16 mouse cellular contexts compared by ENCODE assay signal in the genomic region with DNA sequence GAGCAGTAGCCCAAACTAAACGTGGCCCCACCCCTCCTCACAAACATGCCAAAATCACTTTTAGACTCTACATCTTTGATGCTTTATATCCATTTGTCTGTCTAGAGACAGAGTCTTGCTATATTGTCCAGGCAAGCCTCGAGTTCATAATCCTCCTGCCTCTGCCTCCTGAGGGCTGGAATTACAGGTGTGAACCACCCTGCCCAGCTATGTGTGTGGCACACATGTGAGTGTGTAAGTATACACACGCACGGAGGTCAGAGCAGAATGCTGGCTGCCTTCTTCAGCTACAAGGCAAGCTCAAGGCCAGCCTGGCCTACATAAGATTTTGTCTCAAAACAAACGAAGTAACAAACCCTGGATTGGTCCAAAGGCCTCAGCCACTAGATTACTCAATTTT.
DNase-seq lines count a peak whose midpoint lies in the region; ATAC-seq and TF ChIP-seq lines count a peak whose summit lies in the region.
"Had no signal": no experiment of that assay in that cellular context is flagged by ENCODE, and none has a peak within 500 bp of the region (broad histone marks: within the 10 kb centered on the region; RNA-seq: fewer than 3 reads in every experiment).

No protein-coding gene starts in this region.

- no peaks in the 10 kb centered on the region for H3K4me1 ChIP-seq in midbrain, embryonic 11.5 days (ENCODE audit: control insufficient read depth, insufficient read depth, low read length)
- H3K4me1 ChIP-seq in midbrain, embryonic 10.5 days: 0 out of 2 replicates have a peak, but pooled peaks cover 4% of the 10 kb centered on the region
- no peaks in the 10 kb centered on the region for H3K4me1 ChIP-seq in forebrain, embryonic 16.5 days (replicated peaks; ENCODE audit: control insufficient read depth, insufficient read depth, low read length)
- H3K4me1 ChIP-seq: forebrain, embryonic 13.5 days; hindbrain, embryonic 10.5 days; hindbrain, embryonic 13.5 days; intestine, embryonic 15.5 days had no signal

- H3K36me3 ChIP-seq in midbrain, embryonic 11.5 days (ENCODE audit: control insufficient read depth, insufficient read depth, low read length): no peaks in the 10 kb centered on the region
- no peaks in the 10 kb centered on the region for H3K36me3 ChIP-seq in midbrain, embryonic 10.5 days
- no peaks in the 10 kb centered on the region for H3K36me3 ChIP-seq in myocyte (ENCODE audit: control insufficient read depth, insufficient read depth)
- no peaks in the 10 kb centered on the region for H3K36me3 ChIP-seq in forebrain, embryonic 16.5 days (ENCODE audit: control insufficient read depth, insufficient read depth)
- H3K36me3 ChIP-seq: forebrain, embryonic 10.5 days; hindbrain, embryonic 10.5 days; hindbrain, embryonic 13.5 days; intestine, embryonic 15.5 days had no signal

- 80% methylated on average over 5 of the region's 5 CpGs for WGBS in midbrain, embryonic 11.5 days
- 85% methylated on average over 5 of the region's 5 CpGs for WGBS in midbrain, embryonic 10.5 days
- 77% methylated on average over 5 of the region's 5 CpGs for WGBS in forebrain, embryonic 16.5 days

- no peak overlapping the region for H3K27ac ChIP-seq in midbrain, embryonic 11.5 days (ENCODE audit: low read depth, low read length)
- no peak overlapping the region for H3K27ac ChIP-seq in midbrain, embryonic 10.5 days (replicated peaks)
- H3K27ac ChIP-seq in forebrain, embryonic 16.5 days (ENCODE audit: low read length): no peak overlapping the region
- H3K27ac ChIP-seq: forebrain, embryonic 10.5 days; forebrain, embryonic 13.5 days; hindbrain, embryonic 10.5 days; hindbrain, embryonic 13.5 days; intestine, embryonic 15.5 days had no signal

- no peak for TF ChIP-seq POLR2A in myocyte (IDR thresholded peaks at IDR 0.05; ENCODE audit: insufficient read length, low read depth)

- no peak overlapping the region for H3K9ac ChIP-seq in midbrain, embryonic 11.5 days (ENCODE audit: low read length)
- no peak overlapping the region for H3K9ac ChIP-seq in forebrain, embryonic 16.5 days (replicated peaks; ENCODE audit: low read depth, low read length)
- H3K9ac ChIP-seq: forebrain, embryonic 13.5 days; hindbrain, embryonic 13.5 days; intestine, embryonic 15.5 days had no signal

- H3K27me3 ChIP-seq in midbrain, embryonic 11.5 days (ENCODE audit: control insufficient read depth, insufficient read depth, low read length): no peaks in the 10 kb centered on the region
- H3K27me3 ChIP-seq in midbrain, embryonic 10.5 days (ENCODE audit: low read depth, poor library complexity, severe bottlenecking): no peaks in the 10 kb centered on the region
- no peaks in the 10 kb centered on the region for H3K27me3 ChIP-seq in myocyte (ENCODE audit: control insufficient read depth, insufficient read depth, insufficient read length)
- no peaks in the 10 kb centered on the region for H3K27me3 ChIP-seq in forebrain, embryonic 16.5 days (replicated peaks; ENCODE audit: control insufficient read depth, insufficient read depth, low read length)
- H3K27me3 ChIP-seq: forebrain, embryonic 13.5 days; hindbrain, embryonic 13.5 days; intestine, embryonic 15.5 days had no signal

- H3K4me2 ChIP-seq in midbrain, embryonic 11.5 days: no peak overlapping the region
- H3K4me2 ChIP-seq in myocyte (ENCODE audit: low read depth): peak overlapping the region; percentile 67
- H3K4me2 ChIP-seq in forebrain, embryonic 16.5 days (ENCODE audit: low read length): no peak overlapping the region
- H3K4me2 ChIP-seq: forebrain, embryonic 13.5 days; heart, embryonic 11.5 days; hindbrain, embryonic 13.5 days; intestine, embryonic 15.5 days had no signal

- no peaks in the 10 kb centered on the region for H3K9me3 ChIP-seq in midbrain, embryonic 11.5 days (ENCODE audit: control insufficient read depth, low read length)
- H3K9me3 ChIP-seq in midbrain, embryonic 10.5 days (replicated peaks): no peaks in the 10 kb centered on the region
- no peaks in the 10 kb centered on the region for H3K9me3 ChIP-seq in forebrain, embryonic 16.5 days (ENCODE audit: control insufficient read depth, low read length)
- H3K9me3 ChIP-seq: forebrain, embryonic 10.5 days; forebrain, embryonic 13.5 days; hindbrain, embryonic 10.5 days; hindbrain, embryonic 13.5 days; intestine, embryonic 15.5 days had no signal

- H3K79me2 ChIP-seq in myocyte (ENCODE audit: control insufficient read depth, insufficient read depth): no peaks in the 10 kb centered on the region

- peak; percentile 35 for DNase-seq in midbrain, embryonic 11.5 days (ENCODE audit: low spot score, missing footprints)
- DNase-seq in midbrain, embryonic 10.5 days (ENCODE audit: low spot score): no peak
- peak; percentile 22 for DNase-seq in adrenal gland, adult 8-10 months
- DNase-seq in adrenal gland, postnatal 14 days: peak; percentile 39
- DNase-seq: kidney, adult 11 months had no signal

- H3ac ChIP-seq in myocyte (ENCODE audit: control insufficient read depth, insufficient read length): no peak overlapping the region

- H3K4me3 ChIP-seq in midbrain, embryonic 11.5 days (ENCODE audit: low read depth, low read length): no peak overlapping the region
- no peak overlapping the region for H3K4me3 ChIP-seq in midbrain, embryonic 10.5 days
- H3K4me3 ChIP-seq in myocyte: no peak overlapping the region
- no peak overlapping the region for H3K4me3 ChIP-seq in forebrain, embryonic 16.5 days (replicated peaks; ENCODE audit: low read length)
- H3K4me3 ChIP-seq: forebrain, embryonic 10.5 days; forebrain, embryonic 13.5 days; hindbrain, embryonic 10.5 days; hindbrain, embryonic 13.5 days; intestine, embryonic 15.5 days had no signal

- no peak for ATAC-seq in midbrain, embryonic 11.5 days (ENCODE audit: low FRiP score)
- no peak for ATAC-seq in megakaryocyte progenitor cell, adult 5-6 weeks (replicated peaks; ENCODE audit: poor library complexity)
- no peak for ATAC-seq in forebrain, embryonic 16.5 days
- ATAC-seq: CD4-positive, CD25-positive, alpha-beta regulatory T cell, adult 4 months; forebrain, embryonic 13.5 days; hindbrain, embryonic 16.5 days; intestine, embryonic 15.5 days had no signal

TF ChIP-seq in myocyte, 11 proteins besides CTCF, POLR2A, EP300 and RAD21:
- TF ChIP-seq TCF3 (IDR thresholded peaks at IDR 0.05; ENCODE audit: insufficient read length, low read depth) (no peak), CEBPB (IDR thresholded peaks at IDR 0.05; ENCODE audit: insufficient read depth, poor library complexity, severe bottlenecking) (no peak), E2F4 (IDR thresholded peaks at IDR 0.05; ENCODE audit: insufficient read depth) (no peak), POLR2AphosphoS2 (IDR thresholded peaks at IDR 0.05; ENCODE audit: insufficient read length, low read depth) (no peak), REST (IDR thresholded peaks at IDR 0.05; ENCODE audit: insufficient read depth, insufficient read length) (no peak), MYOG (IDR thresholded peaks at IDR 0.05; ENCODE audit: control insufficient read depth in 1 of 3, insufficient read depth in 1 of 3, insufficient read length in 2 of 3, low read depth in 2 of 3) (no peak), MAX (IDR thresholded peaks at IDR 0.05; ENCODE audit: low read depth) (no peak), TCF12 (IDR thresholded peaks at IDR 0.05; ENCODE audit: insufficient read depth, poor library complexity, severe bottlenecking) (no peak), SRF (IDR thresholded peaks at IDR 0.05; ENCODE audit: control insufficient read depth, insufficient read length, low read depth) (no peak), MYOD1 (IDR thresholded peaks at IDR 0.05; ENCODE audit: control insufficient read depth in 1 of 3, insufficient read length in 2 of 3, low read depth in 2 of 3) (no peak), USF1 (IDR thresholded peaks at IDR 0.05; ENCODE audit: low read depth) (no peak)
